16 mouse cellular contexts compared by ENCODE assay signal in genomic region chr5:112389352-112389751, GRCm38 (mm10). TPM values are rescaled to one million over a fixed set of nuclear protein-coding genes. Genes with fewer than 3 reads are reported as not detected.
DNase-seq lines count a peak whose midpoint lies in the region; ATAC-seq lines count a peak whose summit lies in the region.
"Had no signal": no experiment of that assay in that cellular context is flagged by ENCODE, and none has a peak within 500 bp of the region (broad histone marks: within the 10 kb centered on the region; RNA-seq: fewer than 3 reads in every experiment).

No protein-coding gene starts in this region.

- H3K27me3 ChIP-seq in midbrain, embryonic 13.5 days, result no peaks in the 10 kb centered on the region

- peaks cover 57% of the 10 kb centered on the region for H3K4me1 ChIP-seq in midbrain, embryonic 13.5 days (replicated peaks)

- no peaks in the 10 kb centered on the region for H3K9me3 ChIP-seq in midbrain, embryonic 13.5 days
- H3K9me3 ChIP-seq: heart, embryonic 10.5 days; liver, embryonic 13.5 days had no signal

- no peak for DNase-seq in frontal cortex, postnatal 10 days (ENCODE audit: low spot score in 2 of 2)
- DNase-seq in right cerebral cortex, adult 2 months (ENCODE audit: low spot score in 2 of 2), result peak; percentile 43 to 57
- no peak for DNase-seq in right cerebral cortex, postnatal 14 days
- no peak for DNase-seq in MN1 (ENCODE audit: low spot score)
- no peak for DNase-seq in lung, postnatal 14 days
- DNase-seq: embryo, embryonic 11 days; gastrocnemius, postnatal 14 days; heart, postnatal 4 days; kidney, adult 18-20 months; liver, embryonic 13.5 days; lung, postnatal 10 days had no signal

- H3K27ac ChIP-seq in midbrain, embryonic 13.5 days, result no peak overlapping the region
- H3K27ac ChIP-seq: heart, embryonic 10.5 days; liver, embryonic 13.5 days had no signal

- WGBS in midbrain, embryonic 13.5 days, result 78% methylated on average over 9 of the region's 9 CpGs

- H3K4me3 ChIP-seq in midbrain, embryonic 13.5 days (replicated peaks), result no peak overlapping the region; the same call in 1 of the 2 replicates
- H3K4me3 ChIP-seq: heart, embryonic 10.5 days; liver, embryonic 13.5 days had no signal

- peaks cover 71% of the 10 kb centered on the region for H3K36me3 ChIP-seq in midbrain, embryonic 13.5 days
- H3K36me3 ChIP-seq: liver, embryonic 13.5 days had no signal

- peak; percentile 39; the same call in 1 of the 2 replicates for ATAC-seq in frontal cortex, adult (ENCODE audit: low TSS enrichment)
- no peak for ATAC-seq in midbrain, embryonic 13.5 days
- ATAC-seq: CD4-positive, CD25-positive, alpha-beta regulatory T cell, adult 4 months had no signal

- H3K9ac ChIP-seq in midbrain, embryonic 13.5 days (replicated peaks), result peak overlapping the region; percentile 46; the same call in 1 of the 2 replicates
- H3K9ac ChIP-seq: liver, embryonic 13.5 days had no signal

- peak overlapping the region; percentile 32 for H3K4me2 ChIP-seq in midbrain, embryonic 13.5 days (replicated peaks)
- H3K4me2 ChIP-seq: liver, embryonic 13.5 days had no signal

RNA-seq across cellular contexts. Expression of gene Asphd2, which starts 5.3 kb away (rescaled TPM):
- polyA plus RNA-seq in midbrain, embryonic 13.5 days (2015; fragmentation: Nextera tagmentation; extraction: Ambion mirVana), result 37.8 and 47.6 TPM in 2 replicates
- polyA plus RNA-seq: CD4-positive, CD25-positive, alpha-beta regulatory T cell, adult 4 months had no signal

RNA-seq across cellular contexts. Expression of gene Gm6583, which starts 33.5 kb away (rescaled TPM):
- polyA plus RNA-seq in midbrain, embryonic 13.5 days (2015; fragmentation: Nextera tagmentation; extraction: Ambion mirVana), result 0.14 and 0.17 TPM in 2 replicates
- polyA plus RNA-seq: large intestine, adult 2 months had no signal

RNA-seq across cellular contexts. Expression of gene Hps4, which starts 46.5 kb away (rescaled TPM):
- polyA plus RNA-seq in midbrain, embryonic 13.5 days (2015; fragmentation: Nextera tagmentation; extraction: Ambion mirVana), result 42.6 and 43.5 TPM in 2 replicates

RNA-seq across cellular contexts. Expression of gene Srrd, which starts 46.5 kb away (rescaled TPM):
- polyA plus RNA-seq in midbrain, embryonic 13.5 days (2015; fragmentation: Nextera tagmentation; extraction: Ambion mirVana), result 50.6 and 53.8 TPM in 2 replicates

RNA-seq across cellular contexts. Expression of gene Gm6588, which starts 59.9 kb away (rescaled TPM):
- 1.5 and 1.7 TPM in 2 replicates for polyA plus RNA-seq in midbrain, embryonic 13.5 days (2015; fragmentation: Nextera tagmentation; extraction: Ambion mirVana)
- polyA plus RNA-seq: CD4-positive, CD25-positive, alpha-beta regulatory T cell, adult 4 months; large intestine, adult 2 months; liver, embryonic 13.5 days had no signal

Comparison
In these comparisons a context has a peak if more than half of its experiments do, and no peak if none do; other contexts are left out.
1. DNase-seq: peak in right cerebral cortex, adult 2 months (2 of 2); none in frontal cortex, postnatal 10 days (0 of 2), right cerebral cortex, postnatal 14 days (single experiment), MN1 (single experiment) and lung, postnatal 14 days (single experiment).